Mouse (Mus musculus) liver, adult (tissue): Measurements from ENCODE around the gene Rab40c.

ENCODE experiments used
- GATA4 ChIP-seq: IDR thresholded peaks from 2 replicates; pipeline ENCODE4 v1.6.1; 2014; ENCODE audit warnings: mild to moderate bottlenecking, low read length; ENCODE audit not compliant: insufficient replicate concordance

Rab40c gene

GRCm38 (mm10) chr17:25835816-25836215, 83.7 kb downstream of the Rab40c start:
- no peak for TF ChIP-seq GATA4

GRCm38 (mm10) chr17:25835301-25835700, 84.2 kb downstream of the Rab40c start:
- no peak for TF ChIP-seq GATA4

- TF ChIP-seq GATA4: no peak
Measured at GRCm38 (mm10) chr17:25834595-25835222, 84.8 kb downstream of the Rab40c start.

- no peak for TF ChIP-seq GATA4
Measured at GRCm38 (mm10) chr17:25833961-25834594, 85.4 kb downstream of the Rab40c start.

GRCm38 (mm10) chr17:25833291-25833663, 86.2 kb downstream of the Rab40c start, which contains the start of gene Stub1:
TSS of gene Stub1 (minus strand) at chr17:25833404.
- no peak for TF ChIP-seq GATA4

GRCm38 (mm10) chr17:25832436-25833290, 86.9 kb downstream of the Rab40c start:
- peak; percentile 28; the same call in 1 of the 2 replicates for TF ChIP-seq GATA4
